Mouse (Mus musculus) liver, postnatal 0 days (tissue): Measurements from ENCODE around the gene Tmem129. TPM values are rescaled to one million over a fixed set of nuclear protein-coding genes. Genes with fewer than 3 reads are reported as not detected.

Experiments
- ATAC-seq: fragments of 200-750 bp; cut with Nextera tagmentation; 2 replicates; pipeline ENCODE4 v1.8.0; 2017; ENCODE audit warnings: mild to moderate bottlenecking, moderate library complexity
- DNase-seq: peaks from one replicate; pipeline ENCODE4 v3.0.0-alpha.2; 2016
- H3K27ac ChIP-seq: fragments of 300-500 bp; sonication (generic); 2 replicates; pipeline ENCODE4 v1.5.1; 2014; ENCODE audit warnings: antibody characterized with exemption, moderate library complexity, mild to moderate bottlenecking, low read depth
- H3K27me3 ChIP-seq: fragments of 300-500 bp; sonication (generic); 2 replicates; pipeline ENCODE4 v1.6.1; 2014; ENCODE audit warnings: low read length, control low read depth, mixed read lengths; ENCODE audit not compliant: insufficient read depth
- H3K36me3 ChIP-seq: fragments of 300-500 bp; sonication (generic); replicated peaks from 2 replicates; pipeline ENCODE4 v1.6.1; 2014; ENCODE audit warnings: mild to moderate bottlenecking, control low read depth, low read length, moderate library complexity, mixed read lengths; ENCODE audit not compliant: insufficient read depth
- H3K4me1 ChIP-seq: fragments of 300-500 bp; sonication (generic); 2 replicates; pipeline ENCODE4 v1.6.1; 2014; ENCODE audit warnings: antibody characterized with exemption, mild to moderate bottlenecking, control low read depth; ENCODE audit not compliant: insufficient read depth
- H3K4me2 ChIP-seq: fragments of 300-500 bp; sonication (generic); 2 replicates; pipeline ENCODE4 v1.6.1; 2014; ENCODE audit warnings: low read depth, mild to moderate bottlenecking, low read length, moderate library complexity, mixed read lengths
- H3K4me3 ChIP-seq: fragments of 300-500 bp; sonication (generic); 2 replicates; pipeline ENCODE4 v1.5.1; 2014; ENCODE audit warnings: low read depth, low read length
- H3K9ac ChIP-seq: fragments of 300-500 bp; sonication (generic); replicated peaks from 2 replicates; pipeline ENCODE4 v1.6.1; 2014; ENCODE audit warnings: mild to moderate bottlenecking, moderate library complexity
- H3K9me3 ChIP-seq: fragments of 300-500 bp; sonication (generic); 2 replicates; pipeline ENCODE4 v1.6.1; 2016; ENCODE audit warnings: mild to moderate bottlenecking, control low read depth, low read length, mixed read lengths
- CTCF ChIP-seq: sonication (generic); IDR thresholded peaks from 2 replicates; pipeline ENCODE4 v1.5.1; 2016; ENCODE audit warnings: antibody characterized with exemption, low read depth
- EP300 ChIP-seq: IDR thresholded peaks from 2 replicates; pipeline ENCODE4 v1.6.1; 2016; ENCODE audit warnings: antibody characterized with exemption, low read depth, mild to moderate bottlenecking
- WGBS: fragments of 180-500 bp; shearing (Covaris S2); extraction: QIAGEN DNeasy Blood & Tissue Kit; methylation state at CpG from one replicate; pipeline ENCODE4 v1.1.7; 2014; ENCODE audit not compliant: insufficient replicate concordance; 5-methylcytosine and 5-hydroxymethylcytosine counted together
- polyA plus RNA-seq: library from polyadenylated mRNA; unstranded; fragments of >200 nt; fragmentation: Nextera tagmentation; extraction: Ambion mirVana; gene quantifications from 2 replicates; pipeline ENCODE4 v1.2.1, GENCODE M21; 2015

Tmem129 gene
- polyA plus RNA-seq, 1 experiment from 2014 or later, result 16.5 TPM

- H3K4me1 ChIP-seq, result peaks cover 29% of the 10 kb centered on the region
- H3K27ac ChIP-seq, result peak overlapping the region; percentile 98
- peak overlapping the region; percentile 92 for H3K4me2 ChIP-seq
- WGBS, result 1% methylated on average over 32 of the region's 32 CpGs
- no peaks in the 10 kb centered on the region for H3K9me3 ChIP-seq
- H3K27me3 ChIP-seq, result no peaks in the 10 kb centered on the region
- peaks cover 44% of the 10 kb centered on the region for H3K36me3 ChIP-seq
- TF ChIP-seq EP300 (no peak), CTCF (0 out of 2 replicates have a peak, but pooled peaks have one; percentile 6)
- DNase-seq (no peak), ATAC-seq (peak; percentile 48)
- H3K4me3 ChIP-seq, result peak overlapping the region; percentile 78
- peak overlapping the region; percentile 94 for H3K9ac ChIP-seq
Observed at GRCm38 (mm10) chr5:33657251-33657786, 897 bp downstream of the Tmem129 start.

- peak overlapping the region; percentile 98 for H3K27ac ChIP-seq
- WGBS, result 25% methylated on average over 1 of the region's 1 CpGs
Observed at GRCm38 (mm10) chr5:33656739-33657138, 1.5 kb downstream of the Tmem129 start.

GRCm38 (mm10) chr5:33655251-33655840 lies 2.9 kb downstream of the Tmem129 start:
- no peak overlapping the region for H3K9ac ChIP-seq
- no peak overlapping the region for H3K4me2 ChIP-seq
- peaks cover 38% of the 10 kb centered on the region for H3K4me1 ChIP-seq
- DNase-seq, result no peak
- no peak for ATAC-seq
- peaks cover 24% of the 10 kb centered on the region for H3K36me3 ChIP-seq
- no peak overlapping the region for H3K4me3 ChIP-seq
- H3K9me3 ChIP-seq, result no peaks in the 10 kb centered on the region
- TF ChIP-seq CTCF (no peak), EP300 (no peak)
- whole genome bisulfite sequencing, result 82% methylated on average over 10 of the region's 10 CpGs
- H3K27me3 ChIP-seq, result no peaks in the 10 kb centered on the region
- H3K27ac ChIP-seq, result no peak overlapping the region

More at GRCm38 (mm10) chr5:33656739-33657138, 1.5 kb downstream of the Tmem129 start:
- no peak for DNase-seq
- Histone ChIP-seq H3K9ac (peak overlapping the region; percentile 94), H3K4me3 (peak overlapping the region; percentile 78), H3K36me3 (peaks cover 38% of the 10 kb centered on the region), H3K4me1 (peaks cover 29% of the 10 kb centered on the region), H3K27me3 (no peaks in the 10 kb centered on the region), H3K4me2 (peak overlapping the region; percentile 92), H3K9me3 (no peaks in the 10 kb centered on the region)
- no peak for ATAC-seq
- TF ChIP-seq EP300 (no peak), CTCF (no peak)

GRCm38 (mm10) chr5:33654424-33654823 lies 3.8 kb downstream of the Tmem129 start:
- TF ChIP-seq EP300, result no peak
- TF ChIP-seq CTCF, result no peak
- H3K27ac ChIP-seq, result no peak overlapping the region
- ATAC-seq (no peak), DNase-seq (no peak)
- H3K36me3 ChIP-seq, result peaks cover 28% of the 10 kb centered on the region
- H3K27me3 ChIP-seq, result no peaks in the 10 kb centered on the region
- H3K9me3 ChIP-seq, result no peaks in the 10 kb centered on the region
- WGBS, result 93% methylated on average over 13 of the region's 13 CpGs
- no peak overlapping the region for H3K4me2 ChIP-seq
- no peak overlapping the region for H3K4me3 ChIP-seq
- H3K4me1 ChIP-seq, result peaks cover 40% of the 10 kb centered on the region
- H3K9ac ChIP-seq, result no peak overlapping the region

- TF ChIP-seq CTCF (no peak), EP300 (no peak)
- DNase-seq, result no peak
- Histone ChIP-seq H3K27me3 (no peaks in the 10 kb centered on the region), H3K4me2 (peak overlapping the region; percentile 76), H3K4me1 (peaks cover 33% of the 10 kb centered on the region), H3K36me3 (peaks cover 41% of the 10 kb centered on the region), H3K4me3 (peak overlapping the region; percentile 72), H3K27ac (peak overlapping the region; percentile 98), H3K9ac (peak overlapping the region; percentile 60), H3K9me3 (no peaks in the 10 kb centered on the region)
- WGBS, result 5% methylated on average over 9 of the region's 9 CpGs
- no peak for ATAC-seq
Observed at GRCm38 (mm10) chr5:33652783-33653173, 5.4 kb downstream of the Tmem129 start.

- H3K36me3 ChIP-seq, result peaks cover 47% of the 10 kb centered on the region
Observed at GRCm38 (mm10) chr5:33651921-33652782, 6.1 kb downstream of the Tmem129 start, which contains the start of gene Slbp. Slbp (minus strand) TSS chr5:33652574.

More at GRCm38 (mm10) chr5:33651921-33652782, 6.1 kb downstream of the Tmem129 start, which contains the start of gene Slbp:
- peak; percentile 52 for TF ChIP-seq EP300
- TF ChIP-seq CTCF, result no peak
- Histone ChIP-seq H3K4me1 (peaks cover 33% of the 10 kb centered on the region), H3K4me2 (peak within 1 kb of the TSS; percentile 76), H3K9ac (peak within 1 kb of the TSS; percentile 87), H3K4me3 (peak within 1 kb of the TSS; percentile 72), H3K9me3 (no peaks in the 10 kb centered on the region), H3K27ac (peak within 1 kb of the TSS; percentile 98), H3K27me3 (no peaks in the 10 kb centered on the region)
- 1% methylated on average over 77 of the region's 82 CpGs for WGBS
- DNase-seq, result peak; percentile 95
- peak; percentile 92 for ATAC-seq
